Mouse (Mus musculus): ENCODE measurements at regions not wholly inside any gene's neighbourhood (a gene's known extent, or its start where the extent isn't known, plus 50 kb on each side); places are given as distances from the start of the nearest gene placed in this dataset.
"Not testable (repeated sequence)": the region's sequence is repeated elsewhere in the genome, so short reads cannot be mapped to it uniquely, and the experiment has no call there.

- Histone ChIP-seq H3K27me3 (ENCODE audit: insufficient read depth, low read length) (no peaks in the 10 kb centered on the region), H3K9ac (replicated peaks; ENCODE audit: low read length, poor library complexity, severe bottlenecking) (no peak overlapping the region), H3K4me1 (ENCODE audit: insufficient read depth, low read length) (no peaks in the 10 kb centered on the region), H3K9me3 (ENCODE audit: low read length) (no peaks in the 10 kb centered on the region), H3K27ac (ENCODE audit: low read depth, low read length) (no peak overlapping the region), H3K36me3 (ENCODE audit: insufficient read depth, low read length) (no peaks in the 10 kb centered on the region), H3K4me3 (ENCODE audit: low read depth, low read length) (no peak overlapping the region), H3K4me2 (ENCODE audit: low read depth, low read length, poor library complexity, severe bottlenecking) (no peak overlapping the region)
- DNase-seq (ENCODE audit: low spot score) (no peak), ATAC-seq (ENCODE audit: low FRiP score) (no peak)
- 67% methylated on average over 4 of the region's 4 CpGs for WGBS
- no peak for TF ChIP-seq CTCF (IDR thresholded peaks at IDR 0.05)
These were observed 164.3 kb upstream of the Speer4f2 start for GRCm38 (mm10) chr5:17208554-17209283.

GRCm38 (mm10) chr5:17210723-17211245 is 162.2 kb upstream of the Speer4f2 start:
- WGBS = 81% methylated on average over 6 of the region's 6 CpGs
- Histone ChIP-seq H3K9me3 (ENCODE audit: low read length) (no peaks in the 10 kb centered on the region), H3K4me3 (ENCODE audit: low read depth, low read length) (no peak overlapping the region), H3K4me1 (ENCODE audit: insufficient read depth, low read length) (no peaks in the 10 kb centered on the region), H3K9ac (replicated peaks; ENCODE audit: low read length, poor library complexity, severe bottlenecking) (no peak overlapping the region), H3K27me3 (ENCODE audit: insufficient read depth, low read length) (no peaks in the 10 kb centered on the region), H3K4me2 (ENCODE audit: low read depth, low read length, poor library complexity, severe bottlenecking) (no peak overlapping the region), H3K27ac (ENCODE audit: low read depth, low read length) (no peak overlapping the region), H3K36me3 (ENCODE audit: insufficient read depth, low read length) (no peaks in the 10 kb centered on the region)
- DNase-seq (ENCODE audit: low spot score) (no peak), ATAC-seq (ENCODE audit: low FRiP score) (no peak)
- TF ChIP-seq CTCF (IDR thresholded peaks at IDR 0.05) = no peak

DNA sequence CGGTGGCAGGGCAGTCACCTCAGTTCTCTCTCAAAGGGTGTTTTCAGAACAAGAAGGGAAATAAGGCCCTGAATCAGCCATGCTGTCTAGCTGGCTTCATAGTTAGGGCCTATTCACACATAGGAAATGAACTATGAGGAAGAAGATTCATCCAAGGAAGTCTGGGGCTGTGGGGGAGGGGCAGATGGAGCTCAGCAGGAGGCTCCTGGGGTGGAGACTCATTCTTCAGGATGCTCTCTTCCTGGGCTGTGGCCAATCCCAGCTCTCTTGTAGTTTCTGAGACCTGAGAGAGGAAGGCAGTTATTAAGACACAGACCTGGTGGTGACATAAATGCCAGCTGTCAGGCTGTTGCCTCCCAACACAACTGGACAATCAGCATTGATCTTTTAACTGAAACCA is 149.4 kb upstream of the Speer4f2 start:
- H3K4me3 ChIP-seq (ENCODE audit: low read depth, low read length); H3K27ac ChIP-seq (ENCODE audit: low read depth, low read length); H3K27me3 ChIP-seq (ENCODE audit: insufficient read depth, low read length); H3K9ac ChIP-seq (replicated peaks; ENCODE audit: low read length, poor library complexity, severe bottlenecking); ATAC-seq (ENCODE audit: low FRiP score); H3K4me1 ChIP-seq (ENCODE audit: insufficient read depth, low read length); H3K4me2 ChIP-seq (ENCODE audit: low read depth, low read length, poor library complexity, severe bottlenecking); DNase-seq (ENCODE audit: low spot score); H3K36me3 ChIP-seq (ENCODE audit: insufficient read depth, low read length); H3K9me3 ChIP-seq (ENCODE audit: low read length): not testable (repeated sequence)
- WGBS = 86% methylated on average over 1 of the region's 1 CpGs

- H3K9ac ChIP-seq (replicated peaks; ENCODE audit: low read length, poor library complexity, severe bottlenecking) = no peak overlapping the region
- WGBS = 96% methylated on average over 5 of the region's 5 CpGs
- no peaks in the 10 kb centered on the region for H3K4me1 ChIP-seq (ENCODE audit: insufficient read depth, low read length)
- H3K27ac ChIP-seq (ENCODE audit: low read depth, low read length) = no peak overlapping the region
- no peaks in the 10 kb centered on the region for H3K36me3 ChIP-seq (ENCODE audit: insufficient read depth, low read length)
- H3K4me3 ChIP-seq (ENCODE audit: low read depth, low read length) = no peak overlapping the region
- no peak for TF ChIP-seq CTCF (IDR thresholded peaks at IDR 0.05)
- no peaks in the 10 kb centered on the region for H3K27me3 ChIP-seq (ENCODE audit: insufficient read depth, low read length)
- no peaks in the 10 kb centered on the region for H3K9me3 ChIP-seq (ENCODE audit: low read length)
- ATAC-seq (ENCODE audit: low FRiP score) = no peak
- no peak for DNase-seq (ENCODE audit: low spot score)
- no peak overlapping the region for H3K4me2 ChIP-seq (ENCODE audit: low read depth, low read length, poor library complexity, severe bottlenecking)
These were observed 125.0 kb upstream of the Speer4f2 start for GRCm38 (mm10) chr5:17247732-17248606.

DNA sequence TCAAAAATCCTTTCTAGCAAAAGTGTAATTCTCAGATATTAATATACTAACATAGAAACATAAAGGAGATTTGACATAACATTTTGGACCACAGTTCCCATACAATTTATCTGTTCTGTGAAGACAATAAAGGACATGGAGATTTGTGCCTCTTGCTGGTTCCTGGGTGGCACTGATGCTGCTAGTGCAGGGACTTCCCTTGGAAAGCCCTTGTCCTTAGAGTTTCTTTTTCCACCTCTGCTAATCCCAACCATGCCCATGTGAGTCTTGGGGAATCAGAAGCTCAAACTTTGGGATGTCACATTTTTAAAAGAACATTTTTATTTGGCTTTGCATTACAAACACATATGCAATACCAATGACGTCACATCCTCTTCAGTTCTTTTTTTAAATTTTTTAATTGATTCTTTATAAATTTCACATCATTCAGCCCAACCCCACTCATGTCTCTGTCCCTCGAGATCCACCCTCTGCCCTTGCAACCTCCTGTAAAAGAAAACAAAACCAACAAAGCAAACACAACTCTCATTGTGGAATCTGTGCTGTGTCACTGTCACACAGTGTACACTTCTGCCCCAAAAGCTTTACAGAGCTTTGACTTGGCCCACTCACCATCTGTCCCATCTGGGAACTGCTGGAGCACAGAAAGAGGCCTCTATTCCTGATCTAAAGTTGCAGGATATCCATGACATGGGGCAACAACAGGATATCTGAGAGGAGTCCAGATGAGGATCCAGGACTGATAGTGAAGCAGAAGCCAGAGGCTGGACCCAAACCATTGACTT is 112.2 kb upstream of the Speer4f2 start:
- Histone ChIP-seq H3K9ac (replicated peaks; ENCODE audit: low read length, poor library complexity, severe bottlenecking) (no peak overlapping the region), H3K27me3 (ENCODE audit: insufficient read depth, low read length) (no peaks in the 10 kb centered on the region), H3K4me3 (ENCODE audit: low read depth, low read length) (no peak overlapping the region), H3K4me2 (ENCODE audit: low read depth, low read length, poor library complexity, severe bottlenecking) (no peak overlapping the region), H3K4me1 (ENCODE audit: insufficient read depth, low read length) (no peaks in the 10 kb centered on the region), H3K27ac (ENCODE audit: low read depth, low read length) (no peak overlapping the region), H3K36me3 (ENCODE audit: insufficient read depth, low read length) (no peaks in the 10 kb centered on the region), H3K9me3 (ENCODE audit: low read length) (no peaks in the 10 kb centered on the region)
- ATAC-seq (ENCODE audit: low FRiP score) (no peak), DNase-seq (ENCODE audit: low spot score) (no peak)
- 74% methylated on average over 2 of the region's 2 CpGs for WGBS
- no peak for TF ChIP-seq CTCF (IDR thresholded peaks at IDR 0.05)

All from midbrain, postnatal 0 days (tissue).